Mouse (Mus musculus): ENCODE results near the gene Lamc1. TPM values are rescaled to one million over a fixed set of nuclear protein-coding genes. Genes with fewer than 3 reads are reported as not detected.
A peak's percentile ranks its signal among the peaks of the same experiment; 100 is the strongest.
"Not testable (repeated sequence)": the region's sequence is repeated elsewhere in the genome, so short reads cannot be mapped to it uniquely, and the experiment has no call there.

Lamc1 gene
- polyA plus RNA-seq, 1 experiment from 2014 or later: 26.9 TPM

GRCm38 (mm10) chr1:153354466-153354865, 21.9 kb upstream of the Lamc1 start:
- WGBS: 37% methylated on average over 2 of the region's 2 CpGs
- no peaks in the 10 kb centered on the region for H3K36me3 ChIP-seq
- H3K27ac ChIP-seq (replicated peaks): no peak overlapping the region
- no peaks in the 10 kb centered on the region for H3K9me3 ChIP-seq
- no peak for ATAC-seq (ENCODE audit: low FRiP score, low read depth)
- no peak overlapping the region for H3K9ac ChIP-seq (replicated peaks)
- H3K27me3 ChIP-seq: no peaks in the 10 kb centered on the region; the same call in 1 of the 2 replicates
- no peak overlapping the region for H3K4me2 ChIP-seq (replicated peaks)
- H3K4me3 ChIP-seq: no peak overlapping the region
- 0 out of 2 replicates have a peak, but pooled peaks cover 4% of the 10 kb centered on the region for H3K4me1 ChIP-seq

GRCm38 (mm10) chr1:153353736-153354430, 21.3 kb upstream of the Lamc1 start:
- Histone ChIP-seq H3K27me3 (no peaks in the 10 kb centered on the region; the same call in 1 of the 2 replicates), H3K36me3 (no peaks in the 10 kb centered on the region), H3K27ac (replicated peaks) (no peak overlapping the region), H3K4me1 (0 out of 2 replicates have a peak, but pooled peaks cover 4% of the 10 kb centered on the region), H3K9me3 (no peaks in the 10 kb centered on the region), H3K4me2 (replicated peaks) (no peak overlapping the region), H3K9ac (replicated peaks) (no peak overlapping the region), H3K4me3 (no peak overlapping the region)
- no peak for ATAC-seq (ENCODE audit: low FRiP score, low read depth)
- 69% methylated on average over 18 of the region's 18 CpGs for WGBS

- Histone ChIP-seq H3K9me3 (no peaks in the 10 kb centered on the region), H3K9ac (replicated peaks) (no peak overlapping the region), H3K4me2 (replicated peaks) (no peak overlapping the region), H3K27me3 (no peaks in the 10 kb centered on the region; the same call in 1 of the 2 replicates), H3K4me3 (no peak overlapping the region), H3K27ac (replicated peaks) (no peak overlapping the region), H3K4me1 (0 out of 2 replicates have a peak, but pooled peaks cover 4% of the 10 kb centered on the region), H3K36me3 (no peaks in the 10 kb centered on the region)
- 87% methylated on average over 4 of the region's 4 CpGs for WGBS
- no peak for ATAC-seq (ENCODE audit: low FRiP score, low read depth)
Measured at GRCm38 (mm10) chr1:153351034-153351433, 18.4 kb upstream of the Lamc1 start.

- no peak for ATAC-seq (ENCODE audit: low FRiP score, low read depth)
- 70% methylated on average over 3 of the region's 3 CpGs for WGBS
- no peaks in the 10 kb centered on the region for H3K9me3 ChIP-seq
- no peak overlapping the region for H3K4me3 ChIP-seq
- H3K4me2 ChIP-seq (replicated peaks): no peak overlapping the region
- H3K9ac ChIP-seq (replicated peaks): no peak overlapping the region
- no peaks in the 10 kb centered on the region for H3K27me3 ChIP-seq
- H3K4me1 ChIP-seq: no peaks in the 10 kb centered on the region
- H3K27ac ChIP-seq (replicated peaks): no peak overlapping the region
- no peaks in the 10 kb centered on the region for H3K36me3 ChIP-seq
Measured at GRCm38 (mm10) chr1:153347726-153348125, 15.1 kb upstream of the Lamc1 start.

- Histone ChIP-seq H3K27me3 (no peaks in the 10 kb centered on the region), H3K4me3 (no peak overlapping the region), H3K4me1 (no peaks in the 10 kb centered on the region), H3K27ac (replicated peaks) (no peak overlapping the region), H3K36me3 (no peaks in the 10 kb centered on the region), H3K9ac (replicated peaks) (no peak overlapping the region), H3K9me3 (no peaks in the 10 kb centered on the region), H3K4me2 (replicated peaks) (no peak overlapping the region)
- WGBS: 99% methylated on average over 2 of the region's 2 CpGs
- no peak for ATAC-seq (ENCODE audit: low FRiP score, low read depth)
Measured at GRCm38 (mm10) chr1:153347040-153347439, 14.5 kb upstream of the Lamc1 start.

- no peak overlapping the region for H3K4me3 ChIP-seq
- H3K27me3 ChIP-seq: no peaks in the 10 kb centered on the region
- no peaks in the 10 kb centered on the region for H3K36me3 ChIP-seq
- H3K9ac ChIP-seq (replicated peaks): no peak overlapping the region
- H3K4me1 ChIP-seq: no peaks in the 10 kb centered on the region
- 63% methylated on average over 16 of the region's 16 CpGs for WGBS
- peak overlapping the region; percentile 14; the same call in 1 of the 2 replicates for H3K4me2 ChIP-seq (replicated peaks)
- no peaks in the 10 kb centered on the region for H3K9me3 ChIP-seq
- ATAC-seq (ENCODE audit: low FRiP score, low read depth): no peak
- H3K27ac ChIP-seq (replicated peaks): no peak overlapping the region
Measured at GRCm38 (mm10) chr1:153345699-153346291, 13.2 kb upstream of the Lamc1 start.

- no peaks in the 10 kb centered on the region for H3K27me3 ChIP-seq
- H3K27ac ChIP-seq (replicated peaks): no peak overlapping the region
- no peak overlapping the region for H3K9ac ChIP-seq (replicated peaks)
- H3K4me2 ChIP-seq (replicated peaks): no peak overlapping the region
- H3K9me3 ChIP-seq: no peaks in the 10 kb centered on the region
- H3K4me1 ChIP-seq: no peaks in the 10 kb centered on the region
- ATAC-seq (ENCODE audit: low FRiP score, low read depth): no peak
- H3K4me3 ChIP-seq: no peak overlapping the region
- H3K36me3 ChIP-seq: no peaks in the 10 kb centered on the region
- WGBS: 84% methylated on average over 2 of the region's 2 CpGs
Measured at GRCm38 (mm10) chr1:153345002-153345401, 12.4 kb upstream of the Lamc1 start.

- not testable (repeated sequence) for H3K4me2 ChIP-seq (replicated peaks); H3K9ac ChIP-seq (replicated peaks); H3K4me3 ChIP-seq; H3K36me3 ChIP-seq; H3K27ac ChIP-seq (replicated peaks); H3K9me3 ChIP-seq; H3K27me3 ChIP-seq; ATAC-seq (ENCODE audit: low FRiP score, low read depth)
- H3K4me1 ChIP-seq: peaks cover 15% of the 10 kb centered on the region
- WGBS: 93% methylated on average over 10 of the region's 10 CpGs
Measured at GRCm38 (mm10) chr1:153335451-153335850, 2.9 kb upstream of the Lamc1 start.

- H3K36me3 ChIP-seq: no peaks in the 10 kb centered on the region
- H3K9me3 ChIP-seq: no peaks in the 10 kb centered on the region
- no peak; the same call in 1 of the 2 replicates for ATAC-seq (ENCODE audit: low FRiP score, low read depth)
- H3K4me1 ChIP-seq: peaks cover 23% of the 10 kb centered on the region
- peak overlapping the region; percentile 95 for H3K9ac ChIP-seq (replicated peaks)
- peak overlapping the region; percentile 98 for H3K4me2 ChIP-seq (replicated peaks)
- H3K27me3 ChIP-seq: no peaks in the 10 kb centered on the region
- H3K4me3 ChIP-seq: peak overlapping the region; percentile 97
- 9% methylated on average over 22 of the region's 22 CpGs for WGBS
- peak overlapping the region; percentile 88 for H3K27ac ChIP-seq (replicated peaks)
Measured at GRCm38 (mm10) chr1:153333296-153334121, 923 bp upstream of the Lamc1 start.

GRCm38 (mm10) chr1:153331796-153332443, 666 bp downstream of the Lamc1 start:
- H3K36me3 ChIP-seq: no peaks in the 10 kb centered on the region
- under 1% methylated on average over 42 of the region's 42 CpGs for WGBS
- H3K4me1 ChIP-seq: peaks cover 26% of the 10 kb centered on the region
- H3K9me3 ChIP-seq: no peaks in the 10 kb centered on the region
- H3K9ac ChIP-seq (replicated peaks): peak overlapping the region; percentile 95
- ATAC-seq (ENCODE audit: low FRiP score, low read depth): peak; percentile 50
- peak overlapping the region; percentile 98 for H3K4me2 ChIP-seq (replicated peaks)
- peak overlapping the region; percentile 88 for H3K27ac ChIP-seq (replicated peaks)
- peak overlapping the region; percentile 97 for H3K4me3 ChIP-seq
- H3K27me3 ChIP-seq: no peaks in the 10 kb centered on the region

- H3K27me3 ChIP-seq: no peaks in the 10 kb centered on the region
- no peak for ATAC-seq (ENCODE audit: low FRiP score, low read depth)
- peak overlapping the region; percentile 98 for H3K4me2 ChIP-seq (replicated peaks)
- H3K27ac ChIP-seq (replicated peaks): no peak overlapping the region
- H3K9ac ChIP-seq (replicated peaks): peak overlapping the region; percentile 95
- peak overlapping the region; percentile 97 for H3K4me3 ChIP-seq
- no peaks in the 10 kb centered on the region for H3K9me3 ChIP-seq
- H3K4me1 ChIP-seq: peaks cover 26% of the 10 kb centered on the region
- 4% methylated on average over 4 of the region's 4 CpGs for WGBS
- no peaks in the 10 kb centered on the region for H3K36me3 ChIP-seq
Measured at GRCm38 (mm10) chr1:153331206-153331605, 1.4 kb downstream of the Lamc1 start.

All from midbrain, embryonic 12.5 days (tissue).